Mouse (Mus musculus): Measurements from ENCODE around the gene Inhba. TPM values are rescaled to one million over a fixed set of nuclear protein-coding genes. Genes with fewer than 3 reads are reported as not detected.

Gene Inhba
- polyA plus RNA-seq, 1 experiment from 2014 or later, result 2.5 TPM

DNA sequence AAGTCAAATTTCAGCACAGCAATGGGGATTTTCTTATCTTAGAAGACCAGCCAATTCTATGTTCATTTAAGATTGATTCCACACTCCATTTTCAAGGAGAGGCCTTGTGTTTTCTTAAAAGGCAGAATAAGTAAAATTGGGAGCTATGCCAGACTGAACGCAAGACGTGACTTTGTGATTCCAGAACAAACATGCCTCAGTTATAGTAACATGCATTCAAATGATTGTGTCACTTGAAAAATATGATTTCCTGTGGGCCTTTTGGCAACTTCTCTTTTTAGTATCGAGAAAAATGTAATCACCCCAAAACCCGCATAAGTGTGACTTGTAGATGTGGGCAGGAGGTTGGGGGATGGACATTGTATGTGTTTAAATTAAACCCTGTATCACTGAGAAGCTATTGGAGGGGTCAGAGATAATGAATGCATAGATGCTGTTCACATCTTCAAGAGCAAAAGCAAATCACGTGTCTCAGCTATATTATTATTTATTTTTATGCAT is 19.0 kb downstream of the Inhba start:
- ATAC-seq, result no peak
- WGBS, result 54% methylated on average over 5 of the region's 5 CpGs

DNA sequence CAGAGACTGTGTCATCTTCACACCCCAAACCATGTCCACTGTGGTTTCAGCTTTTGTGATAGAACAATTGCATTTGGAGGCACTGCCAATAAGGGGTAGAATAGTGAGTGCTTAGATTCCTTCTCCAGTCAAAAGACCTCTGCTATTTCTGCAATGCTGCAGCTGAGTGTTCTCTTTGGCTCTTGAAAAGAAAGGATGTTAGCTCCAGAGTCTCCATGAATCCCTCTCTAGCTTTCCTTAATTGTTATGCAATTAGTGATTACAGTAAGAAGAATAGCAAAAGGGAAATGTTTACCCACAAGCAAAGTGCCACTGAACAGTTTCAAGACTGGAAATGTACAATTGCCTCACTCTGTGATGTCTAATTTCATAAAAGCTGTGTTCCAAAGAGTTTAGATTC is 20.8 kb downstream of the Inhba start:
- H3K27ac ChIP-seq, result no peak overlapping the region
- no peaks in the 10 kb centered on the region for H3K9me3 ChIP-seq
- no peak overlapping the region for H3K4me3 ChIP-seq (replicated peaks)
- H3K4me1 ChIP-seq (replicated peaks), result no peaks in the 10 kb centered on the region
- H3K4me2 ChIP-seq (replicated peaks), result no peak overlapping the region
- H3K27me3 ChIP-seq (replicated peaks), result no peaks in the 10 kb centered on the region
- H3K36me3 ChIP-seq, result no peaks in the 10 kb centered on the region
- H3K9ac ChIP-seq, result no peak overlapping the region
- ATAC-seq, result no peak

More for the DNA sequence above, 19.0 kb downstream of the Inhba start:
- Histone ChIP-seq H3K36me3 (no peaks in the 10 kb centered on the region), H3K27ac (no peak overlapping the region), H3K4me2 (replicated peaks) (no peak overlapping the region), H3K9me3 (no peaks in the 10 kb centered on the region), H3K9ac (no peak overlapping the region), H3K4me3 (replicated peaks) (no peak overlapping the region), H3K27me3 (replicated peaks) (no peaks in the 10 kb centered on the region), H3K4me1 (replicated peaks) (no peaks in the 10 kb centered on the region)

DNA sequence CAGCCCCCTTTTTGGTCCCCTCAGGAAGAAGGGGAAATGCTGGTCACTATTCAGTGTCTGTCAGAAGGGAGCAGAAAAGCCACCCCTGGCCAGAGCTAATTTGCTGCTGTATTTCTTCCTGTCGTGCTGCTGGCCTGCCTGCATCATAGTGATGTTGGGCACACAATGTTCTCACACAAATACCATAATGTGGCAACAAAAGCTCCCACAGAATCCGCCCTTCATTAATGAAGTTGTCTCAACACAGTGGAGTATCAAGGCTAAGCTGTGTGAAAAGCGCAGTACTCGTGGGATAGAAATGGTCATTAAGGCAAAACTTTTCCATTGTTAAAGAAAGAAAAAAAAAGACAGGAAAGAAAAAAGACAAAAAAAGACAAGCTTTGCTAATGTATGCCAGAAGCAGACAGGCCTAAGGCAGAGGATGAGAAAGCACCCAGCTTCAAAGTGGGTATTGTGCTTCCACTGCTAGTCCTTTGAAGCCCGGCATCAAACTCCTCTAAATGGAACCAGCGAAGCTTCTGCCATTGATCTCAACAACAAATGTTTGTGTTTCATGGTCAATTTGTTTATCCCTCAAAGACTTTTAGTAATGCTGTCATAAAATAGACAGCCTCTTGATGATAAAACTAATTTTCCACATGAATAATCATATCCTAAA is 21.4 kb downstream of the Inhba start:
- no peaks in the 10 kb centered on the region for H3K9me3 ChIP-seq
- 72% methylated on average over 6 of the region's 6 CpGs for WGBS
- no peak for ATAC-seq
- no peak overlapping the region for H3K27ac ChIP-seq
- H3K4me2 ChIP-seq (replicated peaks), result no peak overlapping the region
- no peaks in the 10 kb centered on the region for H3K4me1 ChIP-seq (replicated peaks)
- H3K36me3 ChIP-seq, result no peaks in the 10 kb centered on the region
- H3K9ac ChIP-seq, result no peak overlapping the region
- H3K4me3 ChIP-seq (replicated peaks), result no peak overlapping the region
- H3K27me3 ChIP-seq (replicated peaks), result no peaks in the 10 kb centered on the region

DNA sequence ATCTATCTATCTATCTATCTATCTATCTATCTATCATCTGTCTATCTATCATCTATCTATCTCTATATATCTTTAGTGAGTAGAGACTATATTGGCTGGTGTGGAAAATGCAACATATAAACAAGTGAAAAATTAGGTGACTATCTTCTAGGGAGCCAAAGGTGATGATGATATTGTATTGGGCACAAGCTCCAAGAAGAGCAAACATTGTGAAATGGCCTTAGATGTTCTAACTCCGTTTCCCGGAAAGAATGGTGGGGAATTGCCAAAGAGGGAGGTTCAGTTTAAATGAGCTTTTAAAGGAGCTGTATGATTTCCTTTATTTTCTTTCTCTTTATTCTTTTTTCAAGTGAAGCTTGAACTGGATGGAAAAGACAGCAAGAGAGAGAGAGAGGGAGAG is 57.4 kb downstream of the Inhba start:
- WGBS, result 88% methylated on average over 2 of the region's 2 CpGs
- H3K36me3 ChIP-seq, result no peaks in the 10 kb centered on the region
- ATAC-seq, result no peak
- H3K4me3 ChIP-seq (replicated peaks), result no peak overlapping the region
- H3K9me3 ChIP-seq, result no peaks in the 10 kb centered on the region
- no peak overlapping the region for H3K27ac ChIP-seq
- H3K9ac ChIP-seq, result no peak overlapping the region
- no peaks in the 10 kb centered on the region for H3K27me3 ChIP-seq (replicated peaks)
- H3K4me1 ChIP-seq (replicated peaks), result no peaks in the 10 kb centered on the region
- H3K4me2 ChIP-seq (replicated peaks), result no peak overlapping the region

DNA sequence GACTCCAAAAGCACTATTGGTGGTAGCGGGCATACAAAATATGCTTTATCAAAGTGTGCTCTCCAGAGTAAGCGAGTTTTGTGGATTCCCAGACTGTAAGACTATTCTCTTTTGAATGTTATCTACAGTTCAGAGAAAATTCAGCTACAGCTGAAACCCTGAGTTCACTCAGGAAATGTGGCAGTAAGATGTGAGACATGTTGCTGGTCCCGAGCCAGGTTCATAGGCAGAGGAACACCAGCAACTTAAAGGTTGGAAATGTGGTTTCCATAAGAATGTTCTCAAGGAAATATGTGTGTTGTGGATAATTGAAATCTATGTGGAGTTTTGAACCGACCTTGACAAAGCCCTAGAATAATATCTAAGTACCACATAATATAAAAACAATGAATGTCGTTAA is 65.6 kb downstream of the Inhba start:
- Histone ChIP-seq H3K4me2 (replicated peaks) (no peak overlapping the region), H3K9ac (no peak overlapping the region)
- ATAC-seq, result no peak

DNA sequence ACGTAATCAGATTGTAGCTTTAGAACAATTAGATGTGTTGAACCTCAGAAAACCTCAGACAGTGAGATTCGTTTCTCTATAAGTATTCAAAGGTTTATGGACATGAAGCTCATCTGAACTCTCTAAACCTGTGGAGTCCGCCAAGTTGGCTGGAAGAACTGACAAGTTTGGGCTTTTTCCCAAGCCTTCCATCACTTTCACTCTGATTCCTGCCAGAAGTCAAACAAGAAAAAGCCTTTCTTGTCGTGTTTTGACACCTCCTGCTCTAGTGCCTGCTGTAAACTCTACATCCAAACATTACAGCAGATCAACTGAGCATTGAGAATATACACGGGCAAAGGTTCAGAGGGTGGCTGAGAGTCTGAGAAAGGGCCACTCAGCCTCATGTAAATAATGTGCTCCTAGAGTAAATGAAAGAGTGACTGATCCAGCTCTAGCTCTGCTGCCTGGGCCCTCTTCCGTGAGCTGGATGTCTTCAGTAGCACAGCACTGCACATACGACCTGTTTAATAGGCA is 66.6 kb downstream of the Inhba start:
- ATAC-seq, result no peak
- H3K9me3 ChIP-seq, result no peaks in the 10 kb centered on the region
- 54% methylated on average over 7 of the region's 7 CpGs for WGBS

More for the DNA sequence above, 65.6 kb downstream of the Inhba start:
- no peak overlapping the region for H3K27ac ChIP-seq
- 86% methylated on average over 5 of the region's 5 CpGs for WGBS
- no peaks in the 10 kb centered on the region for H3K4me1 ChIP-seq (replicated peaks)
- H3K36me3 ChIP-seq, result no peaks in the 10 kb centered on the region
- no peak overlapping the region for H3K4me3 ChIP-seq (replicated peaks)
- no peaks in the 10 kb centered on the region for H3K9me3 ChIP-seq
- H3K27me3 ChIP-seq (replicated peaks), result no peaks in the 10 kb centered on the region

DNA sequence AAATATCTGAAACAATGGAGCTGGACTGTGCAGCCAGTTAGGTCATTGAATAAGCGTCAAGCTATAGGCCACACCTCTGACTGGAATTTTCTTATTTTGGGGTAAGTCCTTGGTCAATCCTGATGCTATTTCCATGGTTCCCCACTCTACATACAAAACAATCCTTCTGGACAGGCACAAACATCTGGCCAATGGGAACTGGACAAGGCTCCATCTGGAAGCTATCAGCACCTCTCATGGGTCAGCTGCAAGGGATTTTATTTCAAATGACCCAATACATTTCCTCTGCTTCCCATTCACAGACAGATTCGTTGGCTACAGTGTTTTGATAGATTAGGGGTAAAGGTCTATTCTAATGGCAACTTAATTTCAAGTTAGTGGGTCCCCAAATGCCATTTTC is 68.6 kb downstream of the Inhba start:
- no peak overlapping the region for H3K9ac ChIP-seq
- H3K4me2 ChIP-seq (replicated peaks), result no peak overlapping the region
- no peaks in the 10 kb centered on the region for H3K27me3 ChIP-seq (replicated peaks)
- H3K4me3 ChIP-seq (replicated peaks), result no peak overlapping the region
- H3K9me3 ChIP-seq, result no peaks in the 10 kb centered on the region
- no peak overlapping the region for H3K27ac ChIP-seq
- ATAC-seq, result no peak
- WGBS, result 59% methylated on average over 2 of the region's 2 CpGs
- H3K4me1 ChIP-seq (replicated peaks), result no peaks in the 10 kb centered on the region
- no peaks in the 10 kb centered on the region for H3K36me3 ChIP-seq

More for the DNA sequence above, 66.6 kb downstream of the Inhba start:
- no peak overlapping the region for H3K4me3 ChIP-seq (replicated peaks)
- no peak overlapping the region for H3K9ac ChIP-seq
- H3K36me3 ChIP-seq, result no peaks in the 10 kb centered on the region
- no peak overlapping the region for H3K27ac ChIP-seq
- H3K4me1 ChIP-seq (replicated peaks), result no peaks in the 10 kb centered on the region
- H3K4me2 ChIP-seq (replicated peaks), result no peak overlapping the region
- no peaks in the 10 kb centered on the region for H3K27me3 ChIP-seq (replicated peaks)
